In the genomic region with DNA sequence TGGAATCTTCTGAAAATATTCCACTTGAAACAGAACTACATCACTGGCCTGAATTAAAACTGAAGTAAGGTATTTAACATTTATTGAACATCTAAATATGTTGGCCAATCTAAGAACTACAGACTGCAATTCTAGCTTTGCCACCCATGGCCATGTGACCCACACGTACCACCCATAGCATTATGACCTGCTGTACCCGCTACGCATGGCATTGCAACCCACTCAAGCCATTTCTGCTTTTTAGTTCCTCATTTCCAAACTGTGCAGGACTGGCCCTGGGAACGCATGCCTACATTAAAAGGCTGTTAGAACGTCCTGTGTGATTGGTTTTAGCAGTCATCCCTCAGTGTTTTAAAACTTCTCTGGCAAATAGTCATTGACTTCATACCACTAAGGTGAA, we compare ENCODE assay signal across 1 mouse cellular context.
TF ChIP-seq lines count a peak whose summit lies in the region.

No protein-coding gene starts in this region.

TF ChIP-seq in MEL, 35 proteins besides CTCF, POLR2A, EP300 and RAD21:
- no peak for TF ChIP-seq CHD2 (IDR thresholded peaks at IDR 0.05; ENCODE audit: low read length)
- no peak for TF ChIP-seq ZMIZ1 (IDR thresholded peaks at IDR 0.05; ENCODE audit: low read depth, low read length)
- TF ChIP-seq HCFC1 (IDR thresholded peaks at IDR 0.05; ENCODE audit: low read depth, low read length) = no peak
- no peak for TF ChIP-seq ZNF384 (IDR thresholded peaks at IDR 0.05; ENCODE audit: low read depth, low read length)
- TF ChIP-seq GABPA (IDR thresholded peaks at IDR 0.05; ENCODE audit: low read depth, low read length) = no peak
- no peak for TF ChIP-seq NRF1 (IDR thresholded peaks at IDR 0.05; ENCODE audit: insufficient read depth, low read depth, low read length, poor library complexity, severe bottlenecking)
- peak; percentile 55 for TF ChIP-seq USF1 (IDR thresholded peaks at IDR 0.05; ENCODE audit: low read depth, low read length)
- TF ChIP-seq MYC (IDR thresholded peaks at IDR 0.05; ENCODE audit: low read depth, low read length) = peak; percentile 57; the same call in 1 of the 2 replicates
- no peak for TF ChIP-seq CHD1 (IDR thresholded peaks at IDR 0.05; ENCODE audit: low read depth, low read length)
- no peak for TF ChIP-seq SIN3A (IDR thresholded peaks at IDR 0.05; ENCODE audit: low read length)
